Mouse (Mus musculus): ENCODE measurements around the gene Abhd4.
A peak's percentile ranks its signal among the peaks of the same experiment; 100 is the strongest.

The Abhd4 gene

GRCm38 (mm10) chr14:54236881-54237280 lies 17.1 kb upstream of the Abhd4 start:
- DNase-seq (ENCODE audit: low spot score in 2 of 2): no peak

- peak; percentile 80 to 84 for DNase-seq (ENCODE audit: low spot score in 2 of 2)
Measured at GRCm38 (mm10) chr14:54239002-54239736, 14.8 kb upstream of the Abhd4 start.

- no peak for DNase-seq (ENCODE audit: low spot score in 2 of 2)
Measured at GRCm38 (mm10) chr14:54240542-54240941, 13.4 kb upstream of the Abhd4 start.

GRCm38 (mm10) chr14:54244183-54244582 lies 9.8 kb upstream of the Abhd4 start:
- DNase-seq (ENCODE audit: low spot score in 2 of 2): no peak

- DNase-seq (ENCODE audit: low spot score in 2 of 2): no peak
Measured at GRCm38 (mm10) chr14:54246232-54246631, 7.8 kb upstream of the Abhd4 start.

GRCm38 (mm10) chr14:54249326-54249725 lies 4.7 kb upstream of the Abhd4 start:
- DNase-seq (ENCODE audit: low spot score in 2 of 2): no peak

DNA sequence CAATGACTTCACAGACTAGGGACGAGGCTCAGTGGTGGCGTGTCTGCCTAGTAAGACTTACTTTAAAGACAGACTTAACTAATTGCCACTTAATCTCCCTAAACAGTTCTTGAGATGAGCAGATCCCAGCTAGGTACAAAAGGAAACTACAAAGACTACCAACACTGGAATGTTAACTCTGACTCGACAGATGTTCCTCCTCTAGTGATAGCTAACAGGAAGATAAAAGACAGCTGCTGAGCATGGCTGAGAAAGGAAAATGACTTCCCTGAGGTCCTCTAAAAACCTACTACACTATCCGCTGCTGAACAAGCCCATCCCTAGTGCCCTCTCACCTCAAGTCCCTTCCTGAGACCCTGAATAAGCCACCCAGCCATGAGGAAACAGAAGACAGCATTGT lies 3.9 kb upstream of the Abhd4 start:
- no peak for DNase-seq (ENCODE audit: low spot score in 2 of 2)

DNA sequence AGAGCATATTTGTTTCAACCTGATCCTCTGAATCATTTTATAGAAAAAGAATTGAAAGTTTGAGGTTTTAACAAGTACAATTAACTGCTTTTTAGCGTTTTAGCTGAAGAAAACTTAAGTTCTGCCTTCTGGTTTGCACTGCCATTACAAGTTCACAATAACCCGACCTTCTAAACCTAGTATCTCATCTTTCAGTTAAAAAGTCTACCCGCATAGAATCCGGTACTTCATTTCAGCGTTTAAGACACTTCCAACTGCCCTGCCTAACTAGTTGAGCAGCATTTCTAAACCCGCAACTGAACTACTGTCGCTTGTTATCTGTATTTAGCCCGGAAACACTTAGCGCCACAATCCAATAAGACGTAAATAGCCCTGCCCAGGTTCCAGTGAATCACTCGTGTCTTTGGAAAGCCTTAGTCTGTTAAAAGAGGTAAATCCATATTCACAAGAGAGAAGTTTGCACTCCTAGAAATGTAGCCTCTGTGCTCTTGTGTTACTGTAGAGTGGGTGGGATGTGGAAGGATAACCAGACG lies 748 bp downstream of the Abhd4 start:
- no peak for DNase-seq (ENCODE audit: low spot score in 2 of 2)

GRCm38 (mm10) chr14:54258131-54258670 lies 4.2 kb downstream of the Abhd4 start:
- no peak for DNase-seq (ENCODE audit: low spot score in 2 of 2)

DNA sequence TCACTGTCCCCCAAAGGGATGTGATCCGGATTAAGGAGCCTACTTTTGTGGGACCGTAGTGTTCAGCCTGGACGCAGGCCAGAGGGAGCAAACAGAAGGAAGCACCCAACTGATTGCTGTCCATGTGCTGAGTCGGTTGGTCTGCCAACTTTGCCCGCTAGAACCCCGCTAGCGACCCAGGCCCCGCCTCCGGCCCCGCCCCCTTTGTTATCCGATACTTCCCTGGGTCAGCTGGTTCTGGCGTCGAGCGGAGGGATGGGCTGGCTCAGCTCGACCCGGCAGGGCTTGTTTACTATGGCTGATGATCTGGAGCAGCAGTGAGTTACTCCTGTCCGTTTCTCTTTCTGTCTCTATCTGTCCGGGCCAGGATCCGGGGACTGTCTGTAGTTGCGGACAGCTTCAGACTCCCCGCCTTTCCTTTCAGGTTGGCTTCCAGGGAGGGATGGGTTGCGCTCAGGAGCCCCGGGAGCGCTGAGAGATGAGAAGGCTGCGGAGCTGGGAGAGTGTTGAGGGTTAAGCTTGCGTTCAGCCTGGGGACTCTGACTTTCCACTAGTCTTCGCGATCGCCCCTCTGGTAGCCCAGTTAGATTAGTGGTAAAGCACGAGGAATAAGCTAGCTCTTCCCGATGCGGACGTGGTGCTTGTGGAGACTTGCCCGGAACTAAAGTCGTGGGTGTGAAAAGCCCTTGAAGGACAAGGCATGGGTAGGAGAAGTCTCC lies 5.2 kb downstream of the Abhd4 start:
- DNase-seq (ENCODE audit: low spot score in 2 of 2): peak; percentile 77

- no peak for DNase-seq (ENCODE audit: low spot score in 2 of 2)
Measured at GRCm38 (mm10) chr14:54259722-54260085, 5.7 kb downstream of the Abhd4 start.

DNA sequence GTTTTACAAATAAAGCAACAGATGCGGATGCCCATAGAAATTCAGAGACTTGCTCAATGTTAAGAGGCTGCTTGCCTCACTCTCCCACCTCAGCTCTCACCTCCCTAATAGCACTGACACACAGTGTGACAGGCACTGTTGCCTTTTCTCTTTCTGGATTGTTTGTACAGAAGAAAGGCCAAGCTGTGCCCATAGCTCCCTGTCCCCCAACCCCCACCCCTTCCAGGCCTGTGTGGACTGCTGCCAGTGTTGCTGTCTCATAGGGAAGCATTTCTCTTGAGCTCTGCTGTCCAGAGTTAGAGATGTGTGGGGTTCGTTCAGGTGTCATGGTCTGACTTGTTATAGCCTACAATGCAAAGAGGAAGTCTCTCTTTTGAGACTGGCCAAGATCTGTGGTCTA lies 6.2 kb downstream of the Abhd4 start:
- no peak for DNase-seq (ENCODE audit: low spot score in 2 of 2)

DNA sequence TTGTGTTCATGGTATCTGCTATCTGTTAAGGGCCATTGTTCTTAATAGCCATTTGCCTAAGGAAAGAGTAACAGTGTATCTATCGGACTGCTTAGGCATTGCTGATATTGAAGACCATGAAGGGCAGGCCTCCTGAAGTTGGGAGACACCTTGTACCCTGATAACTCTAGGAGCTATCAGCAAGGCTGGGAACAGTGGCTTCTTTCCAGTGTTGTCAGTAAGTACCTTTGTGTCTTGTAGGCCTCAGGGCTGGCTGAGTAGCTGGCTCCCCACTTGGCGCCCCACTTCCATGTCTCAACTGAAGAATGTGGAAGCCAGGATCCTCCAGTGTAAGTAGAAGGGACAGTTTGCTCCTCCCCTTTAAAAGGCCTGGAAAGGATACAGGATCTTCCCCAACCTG lies 7.4 kb downstream of the Abhd4 start:
- no peak for DNase-seq (ENCODE audit: low spot score in 2 of 2)

GRCm38 (mm10) chr14:54262622-54263021 lies 8.6 kb downstream of the Abhd4 start:
- DNase-seq (ENCODE audit: low spot score in 2 of 2): no peak

DNA sequence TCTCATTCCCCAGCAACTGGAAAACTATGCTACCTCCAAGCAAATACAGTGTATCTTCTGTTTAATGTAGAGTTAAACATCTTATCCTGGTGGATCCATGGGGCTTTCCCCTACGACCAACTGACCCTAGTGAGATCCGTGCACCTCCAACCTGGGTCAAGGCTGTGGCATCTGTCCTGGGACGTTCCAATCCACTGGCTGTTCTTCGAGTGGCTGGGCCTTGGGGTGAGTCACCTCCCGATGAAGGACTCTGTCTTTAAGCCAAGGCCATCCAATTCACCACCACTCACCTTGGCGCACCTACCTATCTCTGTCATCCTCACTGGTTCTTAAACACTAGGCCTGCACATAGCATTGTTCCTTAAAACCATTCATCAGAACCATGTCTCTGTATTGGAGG lies 9.1 kb downstream of the Abhd4 start:
- no peak for DNase-seq (ENCODE audit: low spot score in 2 of 2)

DNA sequence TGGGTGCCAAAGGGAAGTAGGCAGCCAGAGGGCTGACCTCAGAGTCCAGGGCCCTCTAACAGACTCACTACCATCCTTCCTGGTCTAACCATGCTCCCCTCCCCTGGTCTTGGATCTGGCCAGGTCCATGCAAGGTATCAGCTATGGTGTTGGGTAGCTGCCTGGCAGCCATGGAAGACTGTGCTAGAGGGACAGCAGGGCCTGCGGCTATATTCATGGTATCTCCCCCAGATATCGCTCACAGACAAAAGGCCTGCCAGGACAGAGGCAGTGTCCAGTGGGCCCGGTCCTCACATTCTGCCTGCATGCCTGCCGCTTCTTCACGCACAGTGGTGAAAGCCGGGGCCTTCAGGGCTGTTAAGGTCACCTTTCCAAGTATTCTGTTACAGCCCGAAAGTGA lies 10.2 kb downstream of the Abhd4 start:
- DNase-seq (ENCODE audit: low spot score in 2 of 2): no peak

- no peak for DNase-seq (ENCODE audit: low spot score in 2 of 2)
Measured at GRCm38 (mm10) chr14:54265093-54265492, 11.1 kb downstream of the Abhd4 start.

GRCm38 (mm10) chr14:54265951-54266350 lies 12.0 kb downstream of the Abhd4 start:
- DNase-seq (ENCODE audit: low spot score in 2 of 2): no peak

GRCm38 (mm10) chr14:54267966-54268365 lies 14.0 kb downstream of the Abhd4 start:
- DNase-seq (ENCODE audit: low spot score in 2 of 2): no peak

DNA sequence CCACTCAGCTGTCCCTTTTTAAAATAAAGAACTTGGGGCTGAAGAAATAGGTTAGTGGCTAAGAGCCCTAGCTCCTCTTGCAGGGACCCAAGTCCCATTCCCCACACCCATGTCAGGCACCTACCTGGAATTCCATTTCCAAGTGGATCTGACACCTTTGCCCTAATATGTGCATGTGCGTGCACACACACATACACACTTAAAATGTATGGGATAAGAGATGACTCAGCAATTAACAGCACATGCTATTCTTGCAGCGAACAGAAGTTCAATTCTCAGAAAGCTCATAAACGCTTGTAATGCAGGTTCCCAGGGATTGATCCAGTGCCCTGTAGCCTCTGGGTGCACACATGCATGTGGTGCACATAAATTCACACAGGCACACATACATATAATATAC lies 15.6 kb downstream of the Abhd4 start:
- no peak for DNase-seq (ENCODE audit: low spot score in 2 of 2)

GRCm38 (mm10) chr14:54270413-54270812 lies 16.4 kb downstream of the Abhd4 start:
- DNase-seq (ENCODE audit: low spot score in 2 of 2): no peak

DNA sequence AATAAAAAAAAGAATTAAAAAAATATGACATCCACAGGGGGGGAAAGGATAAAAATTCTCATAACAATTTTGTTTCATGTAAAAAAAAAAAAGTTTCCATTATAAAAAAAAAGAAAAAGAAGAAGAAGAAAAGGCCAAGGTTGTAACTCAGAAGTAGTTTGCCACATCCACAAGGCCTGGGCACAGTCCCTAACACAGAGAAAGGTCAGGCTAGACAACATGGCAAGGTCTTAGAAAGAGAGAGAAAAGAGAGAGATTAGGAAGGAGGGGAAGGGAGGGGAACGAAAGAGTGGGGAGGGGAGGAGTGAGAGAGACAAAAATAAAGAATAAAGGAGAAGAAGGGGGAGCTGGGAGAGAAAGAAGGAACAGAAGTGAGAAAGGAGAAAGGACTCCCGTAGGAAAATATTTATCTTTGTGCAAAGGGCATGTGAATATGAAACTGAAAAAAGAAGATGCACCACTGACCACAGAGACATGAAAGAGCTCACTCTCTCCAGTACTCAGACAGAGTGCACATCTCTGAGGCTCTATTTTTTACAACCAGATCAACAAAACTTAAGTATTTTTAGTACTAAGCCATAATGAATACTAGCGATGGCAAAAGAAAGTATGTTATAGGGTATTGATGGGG lies 18.1 kb downstream of the Abhd4 start:
- DNase-seq (ENCODE audit: low spot score in 2 of 2): no peak

DNA sequence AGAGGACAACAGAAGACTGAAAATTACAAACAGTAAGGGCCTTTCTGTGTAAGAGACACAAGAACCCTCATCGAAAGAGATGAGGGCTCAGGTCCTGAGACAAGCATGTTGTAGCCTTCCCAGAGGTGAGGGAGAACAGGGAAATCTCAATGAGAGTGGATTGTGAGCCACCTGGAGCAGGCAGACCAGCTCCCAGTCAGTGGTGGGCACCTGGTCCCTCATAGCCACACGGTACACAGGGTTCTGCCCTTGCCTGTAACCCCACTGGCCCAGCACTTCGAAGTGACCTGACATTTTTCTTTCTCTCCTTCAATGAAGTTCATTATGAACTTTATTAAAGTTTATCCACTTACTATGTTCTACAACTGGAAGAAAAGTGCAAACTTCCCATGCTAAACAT lies 18.7 kb downstream of the Abhd4 start:
- no peak for DNase-seq (ENCODE audit: low spot score in 2 of 2)

Measured in frontal cortex, postnatal 36 days (tissue).